In the genomic region with DNA sequence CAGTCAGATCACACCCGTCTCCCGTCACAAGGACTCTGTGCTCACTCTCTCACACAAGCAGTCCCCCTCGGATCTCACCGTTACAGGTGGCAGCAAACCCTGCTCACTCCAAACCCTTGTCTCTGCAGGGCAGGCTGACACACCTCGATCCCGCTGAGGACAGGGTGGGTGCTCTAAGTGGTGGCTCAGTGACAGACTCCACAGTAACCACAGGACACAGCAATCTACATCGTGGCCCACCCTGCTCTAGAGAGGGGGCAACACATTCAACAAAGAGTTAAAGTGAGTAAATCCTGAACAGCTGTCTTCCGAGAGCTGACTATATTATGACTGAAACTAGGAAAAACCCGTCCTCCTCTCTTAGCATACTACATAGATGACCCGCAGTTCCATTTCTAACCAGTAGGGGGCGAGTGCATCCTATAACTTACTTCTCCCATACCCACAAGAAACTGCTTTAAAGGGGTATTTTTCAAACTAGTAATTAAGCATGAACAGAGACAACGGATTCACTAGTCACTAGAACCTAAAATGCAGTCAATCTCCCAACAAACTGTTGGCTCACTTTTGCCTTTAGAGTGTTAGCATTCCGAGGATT, we compare ENCODE assay signal across 8 mouse cellular contexts. TPM values are rescaled to one million over a fixed set of nuclear protein-coding genes. Genes with fewer than 3 reads are reported as not detected.
DNase-seq lines count a peak whose midpoint lies in the region; ATAC-seq lines count a peak whose summit lies in the region.

No protein-coding gene starts in this region.

- no peaks in the 10 kb centered on the region for H3K9me3 ChIP-seq in liver, embryonic 13.5 days (replicated peaks)
- H3K9me3 ChIP-seq in neural tube, embryonic 13.5 days, result no peaks in the 10 kb centered on the region; the same call in 1 of the 2 replicates

- H3K27ac ChIP-seq in liver, embryonic 13.5 days, result no peak overlapping the region
- no peak overlapping the region for H3K27ac ChIP-seq in neural tube, embryonic 13.5 days (replicated peaks)

- no peaks in the 10 kb centered on the region for H3K27me3 ChIP-seq in liver, embryonic 13.5 days
- H3K27me3 ChIP-seq in neural tube, embryonic 13.5 days, result no peaks in the 10 kb centered on the region

- H3K36me3 ChIP-seq in liver, embryonic 13.5 days, result no peaks in the 10 kb centered on the region
- H3K36me3 ChIP-seq in neural tube, embryonic 13.5 days, result peaks cover 44% of the 10 kb centered on the region

- peak; percentile 81 to 84 for DNase-seq in B cell, adult 2 months
- peak; percentile 81 for DNase-seq in embryo, embryonic 10 days (ENCODE audit: low spot score)
- DNase-seq in heart, adult 9 months (ENCODE audit: low spot score in 2 of 2), result peak; percentile 45 to 72
- peak; percentile 83 for DNase-seq in kidney, postnatal 14 days
- peak; percentile 48 for DNase-seq in liver, embryonic 13.5 days
- peak; percentile 48 for DNase-seq in testis, postnatal 14 days (ENCODE audit: low spot score)

- no peak overlapping the region for H3K4me3 ChIP-seq in liver, embryonic 13.5 days (replicated peaks)
- H3K4me3 ChIP-seq in neural tube, embryonic 13.5 days, result no peak overlapping the region

- no peak overlapping the region for H3K4me2 ChIP-seq in liver, embryonic 13.5 days
- H3K4me2 ChIP-seq in neural tube, embryonic 13.5 days, result no peak overlapping the region

- peak; percentile 31 for ATAC-seq in activated CD4-positive, CD25-positive, alpha-beta regulatory T cell, adult 4 months
- ATAC-seq in liver, embryonic 13.5 days (ENCODE audit: low read depth), result peak; percentile 41; the same call in 1 of the 2 replicates
- ATAC-seq in neural tube, embryonic 13.5 days (ENCODE audit: low read depth), result peak; percentile 43

- WGBS in liver, embryonic 13.5 days (ENCODE audit: insufficient replicate concordance), result 42% methylated on average over 13 of the region's 13 CpGs
- 43% methylated on average over 13 of the region's 13 CpGs for WGBS in neural tube, embryonic 13.5 days

- H3K4me1 ChIP-seq in liver, embryonic 13.5 days (replicated peaks), result no peaks in the 10 kb centered on the region
- H3K4me1 ChIP-seq in neural tube, embryonic 13.5 days (replicated peaks), result peaks cover 4% of the 10 kb centered on the region; the same call in 1 of the 2 replicates

- no peak overlapping the region for H3K9ac ChIP-seq in liver, embryonic 13.5 days
- H3K9ac ChIP-seq in neural tube, embryonic 13.5 days, result no peak overlapping the region

RNA-seq across cellular contexts. Expression of a gene that starts 46.7 kb away (rescaled TPM):
- polyA plus RNA-seq in activated CD4-positive, CD25-positive, alpha-beta regulatory T cell, adult 4 months (2017; shearing (Covaris generic)), result 10 to 100 TPM; 21.7 to 26.2 TPM
- 10.8 and 10.9 TPM in 2 replicates for polyA plus RNA-seq in liver, embryonic 13.5 days (2015; fragmentation: Nextera tagmentation; extraction: Ambion mirVana)
- 52.1 and 52.8 TPM in 2 replicates for polyA plus RNA-seq in neural tube, embryonic 13.5 days (2015; fragmentation: Nextera tagmentation; extraction: Ambion mirVana)
